Mouse (Mus musculus): Measurements from ENCODE around the gene Rpl18. TPM values are rescaled to one million over a fixed set of nuclear protein-coding genes. Genes with fewer than 3 reads are reported as not detected.

The Rpl18 gene
- polyA plus RNA-seq (2016; fragmentation: Nextera tagmentation; extraction: Ambion mirVana), result 860 and 1,046 TPM in 2 replicates

- Histone ChIP-seq H3K4me1 (peaks cover 46% of the 10 kb centered on the region), H3K9me3 (no peaks in the 10 kb centered on the region), H3K27me3 (ENCODE audit: insufficient read depth, poor library complexity, severe bottlenecking) (no peaks in the 10 kb centered on the region), H3K27ac (peak within 1 kb of the TSS; percentile 88), H3K36me3 (peaks cover 50% of the 10 kb centered on the region), H3K4me3 (peak within 1 kb of the TSS; percentile 99)
- peak; percentile 99 for DNase-seq (ENCODE audit: low spot score)
- WGBS, result 8% methylated on average over 33 of the region's 34 CpGs
Observed at GRCm38 (mm10) chr7:45715090-45715708, at the start of gene Rpl18. Rpl18 (plus strand) TSS chr7:45715457.

- WGBS, result 82% methylated on average over 7 of the region's 7 CpGs
- Histone ChIP-seq H3K27me3 (ENCODE audit: insufficient read depth, poor library complexity, severe bottlenecking) (no peaks in the 10 kb centered on the region), H3K27ac (no peak within 1 kb of the TSS), H3K36me3 (no peaks in the 10 kb centered on the region), H3K9me3 (no peaks in the 10 kb centered on the region), H3K4me1 (peaks cover 25% of the 10 kb centered on the region), H3K4me3 (no peak within 1 kb of the TSS)
- no peak for DNase-seq (ENCODE audit: low spot score)
Observed at GRCm38 (mm10) chr7:45666161-45666560, 49.1 kb upstream of the Rpl18 start, which contains the start of gene Fut2. Fut2 (minus strand) TSS chr7:45666394.

- WGBS, result 60% methylated on average over 14 of the region's 14 CpGs
- DNase-seq (ENCODE audit: low spot score), result no peak
- Histone ChIP-seq H3K4me1 (peaks cover 25% of the 10 kb centered on the region), H3K9me3 (no peaks in the 10 kb centered on the region), H3K4me3 (no peak overlapping the region), H3K27ac (no peak overlapping the region), H3K36me3 (no peaks in the 10 kb centered on the region), H3K27me3 (ENCODE audit: insufficient read depth, poor library complexity, severe bottlenecking) (no peaks in the 10 kb centered on the region)
Observed at GRCm38 (mm10) chr7:45667761-45668160, 47.5 kb upstream of the Rpl18 start.

- Histone ChIP-seq H3K4me3 (no peak overlapping the region), H3K36me3 (no peaks in the 10 kb centered on the region), H3K9me3 (no peaks in the 10 kb centered on the region), H3K27ac (no peak overlapping the region), H3K27me3 (ENCODE audit: insufficient read depth, poor library complexity, severe bottlenecking) (no peaks in the 10 kb centered on the region), H3K4me1 (peaks cover 17% of the 10 kb centered on the region)
- WGBS, result 93% methylated on average over 9 of the region's 9 CpGs
- no peak for DNase-seq (ENCODE audit: low spot score)
Observed at GRCm38 (mm10) chr7:45668921-45669320, 46.3 kb upstream of the Rpl18 start.

GRCm38 (mm10) chr7:45677627-45678295 is 37.5 kb upstream of the Rpl18 start:
- Histone ChIP-seq H3K9me3 (no peaks in the 10 kb centered on the region), H3K36me3 (no peaks in the 10 kb centered on the region), H3K4me1 (peaks cover 28% of the 10 kb centered on the region), H3K27me3 (ENCODE audit: insufficient read depth, poor library complexity, severe bottlenecking) (peaks cover 3% of the 10 kb centered on the region; the same call in 1 of the 2 replicates), H3K4me3 (no peak overlapping the region), H3K27ac (0 out of 2 replicates have a peak overlapping the region, but pooled peaks have one; percentile 29)
- DNase-seq (ENCODE audit: low spot score), result no peak
- WGBS, result 66% methylated on average over 7 of the region's 7 CpGs

- H3K9me3 ChIP-seq, result no peaks in the 10 kb centered on the region
- no peak overlapping the region for H3K27ac ChIP-seq
- 95% methylated on average over 14 of the region's 14 CpGs for WGBS
- DNase-seq (ENCODE audit: low spot score), result no peak
- H3K4me3 ChIP-seq, result no peak overlapping the region
- H3K4me1 ChIP-seq, result peaks cover 35% of the 10 kb centered on the region
- H3K27me3 ChIP-seq (ENCODE audit: insufficient read depth, poor library complexity, severe bottlenecking), result peaks cover 3% of the 10 kb centered on the region; the same call in 1 of the 2 replicates
- no peaks in the 10 kb centered on the region for H3K36me3 ChIP-seq
Observed at GRCm38 (mm10) chr7:45678513-45678912, 36.7 kb upstream of the Rpl18 start.

GRCm38 (mm10) chr7:45679966-45680621 is 35.2 kb upstream of the Rpl18 start:
- Histone ChIP-seq H3K4me3 (no peak overlapping the region), H3K36me3 (no peaks in the 10 kb centered on the region), H3K27ac (peak overlapping the region; percentile 12; the same call in 1 of the 2 replicates), H3K4me1 (peaks cover 35% of the 10 kb centered on the region), H3K9me3 (no peaks in the 10 kb centered on the region), H3K27me3 (ENCODE audit: insufficient read depth, poor library complexity, severe bottlenecking) (peaks cover 11% of the 10 kb centered on the region; the same call in 1 of the 2 replicates)
- 65% methylated on average over 14 of the region's 14 CpGs for WGBS
- no peak for DNase-seq (ENCODE audit: low spot score)

GRCm38 (mm10) chr7:45681046-45681736 is 34.1 kb upstream of the Rpl18 start:
- no peak for DNase-seq (ENCODE audit: low spot score)
- H3K9me3 ChIP-seq, result no peaks in the 10 kb centered on the region
- no peaks in the 10 kb centered on the region for H3K36me3 ChIP-seq
- H3K27me3 ChIP-seq (ENCODE audit: insufficient read depth, poor library complexity, severe bottlenecking), result peaks cover 13% of the 10 kb centered on the region; the same call in 1 of the 2 replicates
- H3K4me3 ChIP-seq, result no peak overlapping the region
- 72% methylated on average over 8 of the region's 8 CpGs for WGBS
- H3K4me1 ChIP-seq, result peaks cover 46% of the 10 kb centered on the region
- H3K27ac ChIP-seq, result peak overlapping the region; percentile 5; the same call in 1 of the 2 replicates

GRCm38 (mm10) chr7:45682144-45683126 is 32.8 kb upstream of the Rpl18 start:
- H3K4me3 ChIP-seq, result peak overlapping the region; percentile 43
- H3K27ac ChIP-seq, result peak overlapping the region; percentile 91
- H3K9me3 ChIP-seq, result no peaks in the 10 kb centered on the region
- H3K36me3 ChIP-seq, result no peaks in the 10 kb centered on the region
- peak; percentile 95 for DNase-seq (ENCODE audit: low spot score)
- 29% methylated on average over 14 of the region's 14 CpGs for WGBS
- peaks cover 58% of the 10 kb centered on the region for H3K4me1 ChIP-seq
- peaks cover 17% of the 10 kb centered on the region; the same call in 1 of the 2 replicates for H3K27me3 ChIP-seq (ENCODE audit: insufficient read depth, poor library complexity, severe bottlenecking)

- WGBS, result 74% methylated on average over 7 of the region's 7 CpGs
- no peak for DNase-seq (ENCODE audit: low spot score)
- H3K4me3 ChIP-seq, result 0 out of 2 replicates have a peak within 1 kb of the TSS, but pooled peaks have one; percentile 43
- no peaks in the 10 kb centered on the region for H3K9me3 ChIP-seq
- peaks cover 14% of the 10 kb centered on the region; the same call in 1 of the 2 replicates for H3K27me3 ChIP-seq (ENCODE audit: insufficient read depth, poor library complexity, severe bottlenecking)
- H3K4me1 ChIP-seq, result peaks cover 50% of the 10 kb centered on the region
- peak within 1 kb of the TSS; percentile 91 for H3K27ac ChIP-seq
- H3K36me3 ChIP-seq, result no peaks in the 10 kb centered on the region
Observed at GRCm38 (mm10) chr7:45683396-45684050, 31.7 kb upstream of the Rpl18 start, which contains the start of gene Ntn5. Ntn5 (plus strand) TSS chr7:45684022.

- no peak overlapping the region for H3K4me3 ChIP-seq
- no peak for DNase-seq (ENCODE audit: low spot score)
Observed at GRCm38 (mm10) chr7:45685811-45686210, 29.4 kb upstream of the Rpl18 start.

More at GRCm38 (mm10) chr7:45685811-45686210, 29.4 kb upstream of the Rpl18 start:
- H3K27ac ChIP-seq, result peak overlapping the region; percentile 72
- H3K9me3 ChIP-seq, result no peaks in the 10 kb centered on the region
- H3K4me1 ChIP-seq, result peaks cover 58% of the 10 kb centered on the region
- 60% methylated on average over 10 of the region's 10 CpGs for WGBS
- H3K36me3 ChIP-seq, result no peaks in the 10 kb centered on the region
- H3K27me3 ChIP-seq (ENCODE audit: insufficient read depth, poor library complexity, severe bottlenecking), result peaks cover 14% of the 10 kb centered on the region; the same call in 1 of the 2 replicates

All from heart, embryonic 10.5 days (tissue).